Mouse (Mus musculus) brain, embryonic 14.5 days (tissue): ENCODE data around the gene Gxylt2.

Experiments used
- CTCF ChIP-seq: fragments of 200-500 bp; IDR thresholded peaks from 2 replicates; pipeline ENCODE4 v1.5.1; 2012; ENCODE audit warnings: inconsistent platforms, mild to moderate bottlenecking, moderate library complexity, borderline replicate concordance; ENCODE audit not compliant: insufficient read depth, insufficient read length; ENCODE audit errors: extremely low read depth
- POLR2A ChIP-seq: fragments of 200-500 bp; IDR thresholded peaks from 2 replicates; pipeline ENCODE4 v1.6.1; 2012; ENCODE audit warnings: mild to moderate bottlenecking, inconsistent platforms, borderline replicate concordance; ENCODE audit not compliant: poor library complexity, insufficient read depth, insufficient read length, severe bottlenecking; ENCODE audit errors: extremely low read depth

- TF ChIP-seq CTCF (no peak), POLR2A (no peak)
Observed at GRCm38 (mm10) chr6:100720098-100720501, 15.6 kb downstream of the Gxylt2 start.
